Mouse (Mus musculus): ENCODE measurements at regions not wholly inside any gene's neighbourhood (a gene's known extent, or its start where the extent isn't known, plus 50 kb on each side); places are given as distances from the start of the nearest gene placed in this dataset.

DNA sequence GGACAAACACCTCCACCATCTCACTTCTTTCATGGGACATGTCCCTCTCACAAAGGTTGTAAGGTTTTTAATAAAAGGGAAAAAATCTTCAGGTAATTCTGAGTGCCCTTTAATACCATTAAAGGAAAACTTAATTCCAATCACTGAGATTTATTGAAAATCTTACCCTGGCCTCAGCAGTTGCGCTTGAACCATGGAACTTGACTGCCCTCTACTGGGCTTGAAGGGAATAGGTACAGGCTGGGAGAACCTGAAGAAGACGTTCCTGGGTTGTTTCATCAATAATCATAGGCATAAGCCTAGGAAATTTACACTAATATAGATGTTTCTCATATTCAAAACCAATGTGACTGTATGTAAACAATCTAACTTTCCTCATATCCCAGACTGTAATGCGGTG, 439.3 kb downstream of the Mctp2 start:
- TF ChIP-seq CTCF (IDR thresholded peaks at IDR 0.05): peak; percentile 95
- TF ChIP-seq EP300 (IDR thresholded peaks at IDR 0.05): no peak

Data from lung, postnatal 0 days (tissue).